Mouse (Mus musculus) forebrain, postnatal 0 days (tissue): ENCODE measurements at regions not wholly inside any gene's neighbourhood (a gene's known extent, or its start where the extent isn't known, plus 50 kb on each side); places are given as distances from the start of the nearest gene placed in this dataset.

Source experiments
- ATAC-seq: fragments of 200-750 bp; cut with Nextera tagmentation; 2 replicates; pipeline ENCODE4 v1.8.0; 2017; ENCODE audit warnings: mild to moderate bottlenecking, moderate library complexity
- DNase-seq: peaks from one replicate; pipeline ENCODE4 v3.0.0-alpha.2; 2015
- H3K27ac ChIP-seq: fragments of 300-500 bp; sonication (generic); 2 replicates; pipeline ENCODE4 v1.5.1; 2014; ENCODE audit warnings: low read depth, mild to moderate bottlenecking, antibody characterized with exemption, low read length, moderate library complexity, mixed read lengths
- H3K27me3 ChIP-seq: fragments of 300-500 bp; sonication (generic); 2 replicates; pipeline ENCODE4 v1.6.1; 2014; ENCODE audit warnings: mild to moderate bottlenecking, low read length, mixed read lengths; ENCODE audit not compliant: insufficient read depth
- H3K36me3 ChIP-seq: fragments of 300-500 bp; sonication (generic); 2 replicates; pipeline ENCODE4 v1.6.1; 2014; ENCODE audit warnings: mild to moderate bottlenecking, moderate library complexity; ENCODE audit not compliant: insufficient read depth
- H3K4me1 ChIP-seq: fragments of 300-500 bp; sonication (generic); 2 replicates; pipeline ENCODE4 v1.6.1; 2014; ENCODE audit warnings: antibody characterized with exemption; ENCODE audit not compliant: insufficient read depth
- H3K4me2 ChIP-seq: fragments of 300-500 bp; sonication (generic); 2 replicates; pipeline ENCODE4 v1.6.1; 2014; ENCODE audit warnings: low read depth, mild to moderate bottlenecking, moderate library complexity
- H3K4me3 ChIP-seq: fragments of 300-500 bp; sonication (generic); 2 replicates; pipeline ENCODE4 v1.5.1; 2014; ENCODE audit warnings: low read depth, low read length, mixed read lengths
- H3K9ac ChIP-seq: fragments of 300-500 bp; sonication (generic); 2 replicates; pipeline ENCODE4 v1.6.1; 2014; ENCODE audit warnings: mild to moderate bottlenecking
- H3K9me3 ChIP-seq: fragments of 300-500 bp; sonication (generic); 2 replicates; pipeline ENCODE4 v1.6.1; 2016; ENCODE audit warnings: low read length
- CTCF ChIP-seq: sonication (generic); IDR thresholded peaks from 2 replicates; pipeline ENCODE4 v1.5.1; 2016; ENCODE audit warnings: antibody characterized with exemption, control low read depth, low read depth
- WGBS: fragments of 180-500 bp; shearing (Covaris S2); extraction: QIAGEN DNeasy Blood & Tissue Kit; methylation state at CpG from one replicate; pipeline ENCODE4 v1.1.7; 2014; 5-methylcytosine and 5-hydroxymethylcytosine counted together

GRCm38 (mm10) chr11:37533624-37534023 lies 297.9 kb upstream of the Tenm2 start:
- Histone ChIP-seq H3K27ac (no peak overlapping the region), H3K4me3 (no peak overlapping the region), H3K4me1 (no peaks in the 10 kb centered on the region), H3K9me3 (no peaks in the 10 kb centered on the region), H3K27me3 (no peaks in the 10 kb centered on the region), H3K36me3 (no peaks in the 10 kb centered on the region), H3K4me2 (no peak overlapping the region), H3K9ac (no peak overlapping the region)
- WGBS, result 28% methylated on average over 2 of the region's 2 CpGs
- ATAC-seq (no peak), DNase-seq (no peak)
- TF ChIP-seq CTCF, result no peak

GRCm38 (mm10) chr11:37532476-37532875 lies 296.7 kb upstream of the Tenm2 start:
- WGBS, result 24% methylated on average over 2 of the region's 2 CpGs

DNA sequence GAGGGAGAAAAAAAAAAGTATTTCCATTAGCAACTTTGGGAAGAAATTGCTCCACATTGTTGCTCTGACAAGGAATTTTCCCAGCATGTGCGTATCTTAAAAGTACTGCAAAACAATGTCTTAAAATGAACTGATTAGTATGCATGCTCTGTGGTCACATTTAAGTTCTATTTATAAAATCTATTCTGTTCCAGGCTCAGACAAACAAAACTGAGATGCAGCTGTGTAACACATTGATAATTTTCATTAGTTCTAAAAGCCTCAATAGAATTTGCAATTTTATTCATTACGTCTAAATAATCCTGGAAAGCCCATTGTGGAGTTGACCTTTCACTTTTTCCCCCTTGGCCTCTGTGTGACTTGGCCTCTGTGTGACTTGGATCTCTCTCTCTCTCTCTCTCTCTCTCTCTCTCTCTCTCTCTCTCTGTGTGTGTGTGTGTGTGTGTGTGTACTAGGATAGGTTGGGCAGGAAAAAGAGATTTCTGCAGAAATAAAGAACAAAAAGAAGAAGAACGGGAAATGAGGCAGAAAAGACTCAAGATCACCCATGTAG lies 262.8 kb upstream of the Tenm2 start:
- 32% methylated on average over 3 of the region's 3 CpGs for WGBS

More at GRCm38 (mm10) chr11:37532476-37532875, 296.7 kb upstream of the Tenm2 start:
- TF ChIP-seq CTCF, result no peak
- ATAC-seq (no peak), DNase-seq (no peak)
- H3K36me3 ChIP-seq, result no peaks in the 10 kb centered on the region
- H3K9me3 ChIP-seq, result no peaks in the 10 kb centered on the region
- H3K9ac ChIP-seq, result no peak overlapping the region
- H3K4me1 ChIP-seq, result no peaks in the 10 kb centered on the region
- no peak overlapping the region for H3K4me2 ChIP-seq
- no peaks in the 10 kb centered on the region for H3K27me3 ChIP-seq
- no peak overlapping the region for H3K4me3 ChIP-seq
- H3K27ac ChIP-seq, result no peak overlapping the region

DNA sequence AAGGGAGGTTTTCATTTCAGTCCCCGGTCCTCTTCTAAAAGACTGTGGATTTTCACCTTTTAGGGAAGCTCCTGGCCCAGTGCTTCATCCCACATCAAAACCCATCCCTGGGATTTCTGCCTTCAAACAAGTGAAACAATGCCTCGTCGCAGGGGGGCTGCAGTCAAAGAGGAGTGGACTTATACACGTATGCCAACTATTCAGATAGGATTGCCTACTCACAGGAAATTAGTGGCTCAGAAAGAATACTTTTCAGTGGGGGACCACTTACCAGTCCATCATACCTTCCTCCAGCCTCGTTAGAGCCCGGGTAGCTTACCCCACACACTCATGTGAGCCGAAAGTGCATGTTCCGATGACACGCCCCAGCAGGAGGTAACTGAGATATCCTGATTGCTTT lies 262.1 kb upstream of the Tenm2 start:
- H3K4me2 ChIP-seq, result no peak overlapping the region
- no peaks in the 10 kb centered on the region for H3K36me3 ChIP-seq
- ATAC-seq (no peak), DNase-seq (no peak)
- H3K9ac ChIP-seq, result no peak overlapping the region
- no peaks in the 10 kb centered on the region for H3K9me3 ChIP-seq
- H3K27me3 ChIP-seq, result no peaks in the 10 kb centered on the region
- H3K4me1 ChIP-seq, result no peaks in the 10 kb centered on the region
- H3K27ac ChIP-seq, result no peak overlapping the region
- no peak for TF ChIP-seq CTCF
- WGBS, result 15% methylated on average over 9 of the region's 9 CpGs
- H3K4me3 ChIP-seq, result no peak overlapping the region

More for the DNA sequence above, 262.8 kb upstream of the Tenm2 start:
- ATAC-seq (no peak), DNase-seq (peak; percentile 13)
- Histone ChIP-seq H3K4me1 (no peaks in the 10 kb centered on the region), H3K9ac (no peak overlapping the region), H3K9me3 (no peaks in the 10 kb centered on the region), H3K27me3 (no peaks in the 10 kb centered on the region), H3K4me3 (no peak overlapping the region), H3K27ac (no peak overlapping the region), H3K4me2 (no peak overlapping the region), H3K36me3 (no peaks in the 10 kb centered on the region)
- no peak for TF ChIP-seq CTCF

- ATAC-seq, result peak; percentile 58; the same call in 1 of the 2 replicates
- no peak overlapping the region for H3K27ac ChIP-seq
These were observed 244.5 kb upstream of the Tenm2 start for GRCm38 (mm10) chr11:37480236-37480635.

GRCm38 (mm10) chr11:37478970-37479482 lies 243.3 kb upstream of the Tenm2 start:
- Histone ChIP-seq H3K27ac (no peak overlapping the region), H3K36me3 (no peaks in the 10 kb centered on the region), H3K4me3 (no peak overlapping the region), H3K4me2 (no peak overlapping the region), H3K27me3 (no peaks in the 10 kb centered on the region), H3K4me1 (no peaks in the 10 kb centered on the region), H3K9me3 (no peaks in the 10 kb centered on the region), H3K9ac (no peak overlapping the region)
- ATAC-seq (no peak), DNase-seq (no peak)
- 90% methylated on average over 6 of the region's 6 CpGs for WGBS
- no peak for TF ChIP-seq CTCF

More at GRCm38 (mm10) chr11:37480236-37480635, 244.5 kb upstream of the Tenm2 start:
- Histone ChIP-seq H3K4me2 (no peak overlapping the region), H3K4me1 (no peaks in the 10 kb centered on the region), H3K9me3 (no peaks in the 10 kb centered on the region), H3K36me3 (no peaks in the 10 kb centered on the region), H3K9ac (no peak overlapping the region), H3K4me3 (no peak overlapping the region), H3K27me3 (no peaks in the 10 kb centered on the region)
- TF ChIP-seq CTCF, result no peak
- 24% methylated on average over 3 of the region's 3 CpGs for WGBS
- DNase-seq, result peak; percentile 59

GRCm38 (mm10) chr11:37474068-37474467 lies 238.3 kb upstream of the Tenm2 start:
- H3K4me3 ChIP-seq, result no peak overlapping the region
- H3K36me3 ChIP-seq, result no peaks in the 10 kb centered on the region
- H3K4me2 ChIP-seq, result no peak overlapping the region
- H3K27me3 ChIP-seq, result no peaks in the 10 kb centered on the region
- H3K9ac ChIP-seq, result no peak overlapping the region
- TF ChIP-seq CTCF, result no peak
- DNase-seq, result peak; percentile 25
- 0 out of 2 replicates have a peak, but pooled peaks have one; percentile 29 for ATAC-seq
- no peaks in the 10 kb centered on the region for H3K9me3 ChIP-seq
- no peak overlapping the region for H3K27ac ChIP-seq
- H3K4me1 ChIP-seq, result no peaks in the 10 kb centered on the region
- WGBS, result 26% methylated on average over 6 of the region's 6 CpGs
